Mouse (Mus musculus) intestine, postnatal 0 days (tissue): ENCODE results near the gene Ppard. TPM values are rescaled to one million over a fixed set of nuclear protein-coding genes. Genes with fewer than 3 reads are reported as not detected.
A peak's percentile ranks its signal among the peaks of the same experiment; 100 is the strongest.

Source experiments
- ATAC-seq: fragments of 200-750 bp; cut with Nextera tagmentation; 2 replicates; pipeline ENCODE4 v1.8.0; 2017; ENCODE audit warnings: mild to moderate bottlenecking, moderate TSS enrichment, moderate library complexity
- H3K27ac ChIP-seq: fragments of 300-500 bp; sonication (generic); 2 replicates; pipeline ENCODE4 v1.5.1; 2014; ENCODE audit warnings: mild to moderate bottlenecking, low read depth, low read length, moderate library complexity
- H3K27me3 ChIP-seq: fragments of 300-500 bp; sonication (generic); replicated peaks from 2 replicates; pipeline ENCODE4 v1.6.1; 2014; ENCODE audit warnings: low read length, mixed read lengths; ENCODE audit not compliant: control insufficient read depth, insufficient read depth
- H3K36me3 ChIP-seq: fragments of 300-500 bp; sonication (generic); 2 replicates; pipeline ENCODE4 v1.6.1; 2014; ENCODE audit warnings: mild to moderate bottlenecking, moderate library complexity; ENCODE audit not compliant: control insufficient read depth, insufficient read depth
- H3K4me1 ChIP-seq: fragments of 300-500 bp; sonication (generic); replicated peaks from 2 replicates; pipeline ENCODE4 v1.6.1; 2014; ENCODE audit warnings: antibody characterized with exemption, low read length, mixed read lengths; ENCODE audit not compliant: control insufficient read depth, insufficient read depth
- H3K4me2 ChIP-seq: fragments of 300-500 bp; sonication (generic); replicated peaks from 2 replicates; pipeline ENCODE4 v1.6.1; 2014; ENCODE audit warnings: low read depth, mild to moderate bottlenecking, moderate library complexity
- H3K4me3 ChIP-seq: fragments of 300-500 bp; sonication (generic); 2 replicates; pipeline ENCODE4 v1.5.1; 2014; ENCODE audit warnings: low read depth, low read length
- H3K9ac ChIP-seq: fragments of 300-500 bp; sonication (generic); 2 replicates; pipeline ENCODE4 v1.6.1; 2014; ENCODE audit warnings: mild to moderate bottlenecking, low read depth, low read length
- H3K9me3 ChIP-seq: fragments of 300-500 bp; sonication (generic); 2 replicates; pipeline ENCODE4 v1.6.1; 2016; ENCODE audit warnings: mixed run types; ENCODE audit not compliant: control insufficient read depth
- CTCF ChIP-seq: sonication (generic); IDR thresholded peaks from 2 replicates; pipeline ENCODE4 v1.5.1; 2016; ENCODE audit warnings: low read depth, mild to moderate bottlenecking, control low read depth, antibody characterized with exemption, moderate library complexity
- WGBS: fragments of 180-500 bp; shearing (Covaris S2); extraction: QIAGEN DNeasy Blood & Tissue Kit; methylation state at CpG from one replicate; pipeline ENCODE4 v1.1.7; 2014; 5-methylcytosine and 5-hydroxymethylcytosine counted together
- polyA plus RNA-seq: library from polyadenylated mRNA; unstranded; fragments of >200 nt; fragmentation: Nextera tagmentation; extraction: Ambion mirVana; gene quantifications from 2 replicates; pipeline ENCODE4 v1.2.1, GENCODE M21; 2015

The Ppard gene
- polyA plus RNA-seq, 1 experiment from 2014 or later = 1.7 TPM

DNA sequence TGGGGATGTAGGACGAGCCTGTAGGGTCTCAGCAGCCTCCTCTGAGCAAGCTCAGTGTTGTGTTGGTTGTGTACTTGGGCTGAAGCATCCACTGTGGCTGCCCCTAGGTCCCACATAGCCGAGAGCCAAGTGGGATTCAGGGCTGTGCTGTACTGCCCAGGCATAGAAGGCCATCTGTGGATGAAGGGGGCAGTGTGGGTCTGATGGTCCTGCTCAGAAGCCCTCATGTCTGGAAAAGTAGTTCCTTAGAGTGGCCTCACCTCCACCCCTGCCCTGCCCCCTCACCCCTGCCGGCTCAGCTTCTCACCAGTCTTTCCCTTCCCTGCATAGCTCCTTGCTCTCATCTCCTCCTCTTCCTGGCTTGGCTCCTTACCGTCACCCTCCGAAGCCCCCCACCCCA is 23.2 kb downstream of the Ppard start:
- H3K36me3 ChIP-seq = peaks cover 8% of the 10 kb centered on the region; the same call in 1 of the 2 replicates
- no peak for TF ChIP-seq CTCF
- H3K9me3 ChIP-seq = no peaks in the 10 kb centered on the region
- no peak overlapping the region for H3K4me3 ChIP-seq
- H3K27ac ChIP-seq = no peak overlapping the region
- 48% methylated on average over 5 of the region's 5 CpGs for WGBS
- 0 out of 2 replicates have a peak overlapping the region, but pooled peaks have one; percentile 7 for H3K9ac ChIP-seq
- no peak overlapping the region for H3K4me2 ChIP-seq
- H3K4me1 ChIP-seq = no peaks in the 10 kb centered on the region
- no peaks in the 10 kb centered on the region for H3K27me3 ChIP-seq
- ATAC-seq = no peak

DNA sequence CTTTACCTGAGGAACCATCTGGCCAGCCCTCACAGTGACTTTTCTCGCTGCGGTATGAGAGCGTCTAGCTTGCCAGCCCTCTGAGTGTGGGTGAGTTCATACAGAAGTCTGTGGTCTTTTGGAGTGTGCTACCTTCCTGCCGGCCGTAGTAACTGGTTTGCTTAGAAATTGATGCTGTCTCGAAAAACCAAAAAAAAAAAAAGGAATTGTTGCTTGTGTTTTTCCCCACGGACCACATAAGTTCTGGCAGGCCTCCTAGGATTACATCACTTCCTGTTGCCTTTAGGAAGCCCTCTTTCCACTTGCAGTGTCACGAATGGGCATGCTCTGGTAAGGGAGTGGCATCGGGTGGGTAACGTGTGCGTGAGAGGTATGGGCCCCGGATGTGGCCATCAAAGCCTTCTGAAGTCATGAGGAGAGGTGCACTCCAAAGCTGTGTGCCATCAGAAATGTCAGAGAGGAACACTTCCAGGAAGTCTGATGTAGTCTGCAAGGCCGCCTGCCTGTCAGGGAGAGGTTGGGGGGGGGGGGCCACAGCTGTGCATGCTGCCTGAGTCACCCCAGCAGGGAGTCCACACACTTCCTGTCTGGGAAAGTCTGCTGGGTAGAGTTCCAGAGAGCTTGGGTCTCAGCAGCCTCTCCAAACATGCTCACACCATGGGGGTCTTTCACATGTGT is 24.3 kb downstream of the Ppard start:
- peak overlapping the region; percentile 30; the same call in 1 of the 2 replicates for H3K4me2 ChIP-seq
- ATAC-seq = peak; percentile 37; the same call in 1 of the 2 replicates
- H3K9me3 ChIP-seq = no peaks in the 10 kb centered on the region
- no peak for TF ChIP-seq CTCF
- H3K9ac ChIP-seq = no peak overlapping the region; the same call in 1 of the 2 replicates
- no peak overlapping the region for H3K4me3 ChIP-seq
- peak overlapping the region; percentile 50; the same call in 1 of the 2 replicates for H3K27ac ChIP-seq
- no peaks in the 10 kb centered on the region for H3K4me1 ChIP-seq
- 54% methylated on average over 13 of the region's 13 CpGs for WGBS
- no peaks in the 10 kb centered on the region for H3K27me3 ChIP-seq
- peaks cover 8% of the 10 kb centered on the region; the same call in 1 of the 2 replicates for H3K36me3 ChIP-seq

- Histone ChIP-seq H3K4me2 (no peak overlapping the region), H3K4me1 (no peaks in the 10 kb centered on the region), H3K9me3 (no peaks in the 10 kb centered on the region), H3K27me3 (no peaks in the 10 kb centered on the region), H3K4me3 (no peak overlapping the region), H3K36me3 (peaks cover 3% of the 10 kb centered on the region; the same call in 1 of the 2 replicates), H3K27ac (no peak overlapping the region), H3K9ac (no peak overlapping the region)
- ATAC-seq = no peak
- 91% methylated on average over 9 of the region's 9 CpGs for whole genome bisulfite sequencing
- TF ChIP-seq CTCF = no peak
Measured at GRCm38 (mm10) chr17:28258325-28258724, 25.8 kb downstream of the Ppard start.

- Histone ChIP-seq H3K36me3 (peaks cover 3% of the 10 kb centered on the region; the same call in 1 of the 2 replicates), H3K4me2 (no peak overlapping the region), H3K27me3 (no peaks in the 10 kb centered on the region), H3K4me1 (no peaks in the 10 kb centered on the region), H3K27ac (no peak overlapping the region), H3K9me3 (no peaks in the 10 kb centered on the region), H3K9ac (no peak overlapping the region), H3K4me3 (no peak overlapping the region)
- TF ChIP-seq CTCF = peak; percentile 71
- 81% methylated on average over 16 of the region's 16 CpGs for WGBS
- no peak for ATAC-seq
Measured at GRCm38 (mm10) chr17:28259890-28260542, 27.5 kb downstream of the Ppard start.

DNA sequence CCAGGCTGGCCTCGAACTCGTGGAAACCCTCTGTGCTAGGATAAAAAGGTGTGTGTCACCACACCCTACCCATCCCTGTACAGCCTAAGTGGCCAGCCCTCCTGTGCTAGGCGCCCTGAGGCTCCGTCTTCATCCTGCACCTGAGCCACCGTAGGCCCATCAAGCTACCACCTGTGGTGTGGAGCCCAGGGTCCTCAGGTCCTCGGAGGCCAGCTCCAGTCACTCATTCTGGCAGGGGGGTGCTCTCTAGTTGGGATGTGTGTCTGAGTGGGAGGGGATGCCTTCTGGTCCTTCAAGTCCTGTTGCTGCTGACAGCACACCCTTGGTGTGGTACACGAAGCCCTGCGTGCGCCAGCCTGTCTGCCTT is 28.0 kb downstream of the Ppard start:
- WGBS = 90% methylated on average over 9 of the region's 9 CpGs
- ATAC-seq = no peak
- no peaks in the 10 kb centered on the region for H3K9me3 ChIP-seq
- H3K4me2 ChIP-seq = no peak overlapping the region
- no peak for TF ChIP-seq CTCF
- H3K27ac ChIP-seq = no peak overlapping the region
- no peaks in the 10 kb centered on the region for H3K4me1 ChIP-seq
- H3K9ac ChIP-seq = no peak overlapping the region
- H3K36me3 ChIP-seq = peaks cover 3% of the 10 kb centered on the region; the same call in 1 of the 2 replicates
- H3K4me3 ChIP-seq = no peak overlapping the region
- H3K27me3 ChIP-seq = no peaks in the 10 kb centered on the region

- H3K4me2 ChIP-seq = no peak overlapping the region
- no peaks in the 10 kb centered on the region for H3K27me3 ChIP-seq
- WGBS = 69% methylated on average over 11 of the region's 11 CpGs
Measured at GRCm38 (mm10) chr17:28261795-28262194, 29.3 kb downstream of the Ppard start.

More at GRCm38 (mm10) chr17:28261795-28262194, 29.3 kb downstream of the Ppard start:
- no peak for ATAC-seq
- H3K4me3 ChIP-seq = no peak overlapping the region
- H3K9ac ChIP-seq = no peak overlapping the region
- TF ChIP-seq CTCF = no peak
- H3K4me1 ChIP-seq = no peaks in the 10 kb centered on the region
- peaks cover 3% of the 10 kb centered on the region; the same call in 1 of the 2 replicates for H3K36me3 ChIP-seq
- no peaks in the 10 kb centered on the region for H3K9me3 ChIP-seq
- no peak overlapping the region for H3K27ac ChIP-seq
